Mouse (Mus musculus): Measurements from ENCODE around the gene Grik5. TPM values are rescaled to one million over a fixed set of nuclear protein-coding genes. Genes with fewer than 3 reads are reported as not detected.

Gene Grik5
- total RNA-seq (2023): 1.8 to 4.9 TPM (median 3.5 TPM) in 4 replicates

DNA sequence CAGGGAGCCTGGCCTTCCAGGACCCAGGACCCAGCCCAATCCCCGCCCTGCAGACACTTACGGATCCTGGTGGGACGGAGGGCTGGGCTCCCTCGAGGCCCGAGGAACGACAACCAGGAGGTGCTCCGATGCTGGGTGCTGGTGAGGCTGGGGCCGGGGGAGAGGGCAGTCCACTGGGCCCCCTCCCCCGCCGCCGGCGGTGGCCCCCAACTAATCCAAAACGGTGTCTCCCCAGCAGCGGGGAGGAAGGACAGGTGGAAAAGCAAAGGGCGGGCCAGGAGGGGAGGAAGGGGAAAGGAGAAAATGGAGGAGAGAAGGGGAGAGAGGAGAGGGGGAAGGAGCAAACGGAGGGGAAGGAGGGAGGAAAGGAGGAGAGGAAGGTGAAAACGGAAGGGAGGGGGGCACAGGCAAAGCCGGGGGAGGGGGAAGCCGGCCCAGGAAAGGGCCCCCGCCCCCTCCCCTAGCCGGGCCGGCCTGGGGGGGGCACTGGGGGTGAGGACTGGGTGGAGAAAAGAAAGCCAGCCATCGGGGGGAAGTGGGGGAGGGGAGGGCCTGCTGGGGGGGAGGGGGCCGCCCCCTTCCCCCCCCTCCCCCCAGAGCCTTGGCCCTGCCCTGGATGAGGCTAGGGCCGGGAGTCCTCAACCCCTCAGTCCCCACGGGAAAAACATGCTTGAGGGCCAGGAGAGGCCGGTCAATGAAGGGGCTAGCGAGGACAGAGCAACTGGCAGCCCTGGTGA, at the start of gene Grik5, which contains the start of gene Zfp574:
Gene Grik5 (minus strand): TSS at position 368 of the 737 bp plus-strand sequence.
Gene Zfp574 (plus strand): TSS at position 589 of the 737 bp plus-strand sequence.

DNA sequence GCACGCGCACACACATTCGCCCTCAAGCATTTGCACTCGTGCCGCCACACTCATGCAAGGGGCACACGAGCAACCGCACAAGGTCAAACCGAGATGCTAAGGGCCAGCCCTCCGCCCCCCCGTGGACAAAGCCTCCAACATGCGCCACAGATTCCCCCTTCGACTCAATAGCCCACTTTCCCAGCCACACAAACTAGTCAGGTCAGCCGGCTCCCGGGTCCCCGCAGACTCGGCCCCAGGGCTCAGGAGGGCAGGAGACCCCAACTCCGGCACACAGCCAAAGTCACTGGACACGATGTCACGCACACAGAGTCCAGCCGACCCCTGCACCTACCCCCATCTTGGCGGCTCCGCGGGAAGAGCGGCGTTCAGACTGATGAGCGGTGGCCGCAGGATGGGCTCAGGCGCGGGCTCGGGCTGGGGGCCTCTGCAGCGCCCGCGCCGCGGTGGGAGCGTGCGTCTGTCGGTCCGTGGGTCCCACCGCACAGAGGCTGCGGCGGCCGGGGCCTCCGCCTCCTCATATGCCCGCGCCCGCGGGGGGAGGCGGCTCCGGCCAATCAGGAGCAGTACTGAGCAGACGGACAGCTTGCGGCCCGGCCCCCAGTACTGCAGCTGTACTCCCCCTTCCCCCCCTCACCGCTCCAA, 66.6 kb downstream of the Grik5 start, which contains the start of gene Atp1a3:
Gene Atp1a3 (minus strand): TSS at position 538 of the 645 bp plus-strand sequence.

DNA sequence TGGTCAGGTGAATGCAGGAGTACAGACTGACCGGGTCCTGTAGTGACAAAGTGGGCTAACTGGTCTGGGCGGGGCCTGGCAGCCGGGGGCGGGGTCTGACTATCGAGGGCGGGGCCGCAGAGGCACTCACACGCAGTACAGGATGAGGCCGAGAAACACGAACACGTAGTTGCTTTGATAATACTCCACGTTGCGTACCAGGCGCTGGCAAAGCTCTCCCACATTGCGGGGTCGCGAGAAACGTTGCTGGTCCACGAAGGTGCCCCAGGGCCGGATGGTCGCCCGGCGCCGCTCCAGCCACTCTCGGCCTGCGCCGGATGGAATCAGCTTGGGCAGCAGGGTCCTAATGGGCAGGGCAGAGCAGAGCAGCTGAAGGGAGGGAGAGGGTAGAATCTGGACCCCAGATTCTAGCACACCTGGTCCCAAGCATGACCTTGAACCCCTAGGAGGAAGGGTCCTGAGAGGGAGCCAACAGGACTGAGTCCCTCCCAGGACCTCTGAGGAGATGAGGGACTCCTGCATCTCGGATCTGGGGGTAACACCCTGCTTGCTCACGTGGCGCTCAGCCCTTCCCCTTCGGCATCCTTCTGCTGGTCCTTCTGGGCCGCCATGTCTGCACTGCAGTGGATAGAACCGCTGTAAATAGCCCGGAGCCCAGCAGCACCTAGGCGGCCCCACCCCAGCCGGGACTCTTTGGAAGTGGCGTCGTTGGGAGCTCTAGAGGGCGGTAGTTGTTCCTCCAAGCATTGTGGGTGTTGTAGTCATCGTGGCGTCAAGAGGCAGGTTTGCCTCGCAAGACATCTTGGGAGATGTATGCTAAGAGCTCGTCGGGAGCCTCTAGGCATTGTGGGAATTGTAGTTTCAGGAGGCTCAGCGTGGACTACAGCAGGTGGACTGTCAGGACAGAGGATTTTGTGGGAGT, 99.9 kb downstream of the Grik5 start, which contains the start of gene Rabac1:
Gene Rabac1 (minus strand): TSS at position 783 of the 922 bp plus-strand sequence.

Other genes starting within 250 kb of the Grik5 start
- gene Gm9844, start 210.1 kb downstream of the Grik5 start, total RNA-seq (2023): 2.1 to 3.0 TPM in 2 of 4 replicates, not detected in the others
- not detected in 4 replicates for gene Lypd4, start 202.4 kb downstream of the Grik5 start, total RNA-seq (2023)
- not detected in 4 replicates for gene Dmrtc2, start 202.3 kb downstream of the Grik5 start, total RNA-seq (2023)
- gene Rps19, start 188.0 kb downstream of the Grik5 start, total RNA-seq (2023): 2,598 to 2,748 TPM (median 2,653 TPM) in 4 replicates
- 1,659 to 1,744 TPM (median 1,696 TPM) in 4 replicates for gene Cd79a, start 175.0 kb downstream of the Grik5 start, total RNA-seq (2023)
- gene Arhgef1, start 169.4 kb downstream of the Grik5 start, total RNA-seq (2023): 1,204 to 1,300 TPM (median 1,213 TPM) in 4 replicates
- gene Gm4881, start 127.9 kb downstream of the Grik5 start, total RNA-seq (2023): not detected in 4 replicates
- 169 to 194 TPM (median 186 TPM) in 4 replicates for gene Rabac1, start 99.6 kb downstream of the Grik5 start, total RNA-seq (2023)
- 0.39 to 0.54 TPM (median 0.50 TPM) in 3 of 4 replicates, not detected in the other for gene Atp1a3, start 66.4 kb downstream of the Grik5 start, total RNA-seq (2023)
- gene Zfp574, start 221 bp upstream of the Grik5 start, total RNA-seq (2023): 11.8 to 16.2 TPM (median 13.1 TPM) in 4 replicates
- 169 to 195 TPM (median 186 TPM) in 4 replicates for gene Pou2f2, start 107.4 kb upstream of the Grik5 start, total RNA-seq (2023)
- gene Dedd2, start 148.3 kb upstream of the Grik5 start, total RNA-seq (2023): 95.4 to 116 TPM (median 97.6 TPM) in 4 replicates
- 13.8 to 17.0 TPM (median 15.0 TPM) in 4 replicates for gene Zfp526, start 149.1 kb upstream of the Grik5 start, total RNA-seq (2023)
- gene Gsk3a, start 165.5 kb upstream of the Grik5 start, total RNA-seq (2023): 81.1 to 85.7 TPM (median 84.3 TPM) in 4 replicates
- 15.6 to 21.6 TPM (median 20.3 TPM) in 4 replicates for gene Erf, start 178.4 kb upstream of the Grik5 start, total RNA-seq (2023)
- gene Cic, start 195.4 kb upstream of the Grik5 start, total RNA-seq (2023): 308 to 353 TPM (median 332 TPM) in 4 replicates
- gene Pafah1b3, start 225.6 kb upstream of the Grik5 start, total RNA-seq (2023): 45.1 to 61.2 TPM (median 47.3 TPM) in 4 replicates
- 0.48 TPM in 1 of 4 replicates, not detected in the others for gene Prr19, start 229.1 kb upstream of the Grik5 start, total RNA-seq (2023)
- not detected in 4 replicates for gene Tmem145, start 233.8 kb upstream of the Grik5 start, total RNA-seq (2023)
- gene Megf8, start 244.8 kb upstream of the Grik5 start, total RNA-seq (2023): 1.9 to 2.4 TPM (median 2.3 TPM) in 4 replicates